Mouse (Mus musculus): ENCODE measurements around the gene Eed.
"Not testable (repeated sequence)": the region's sequence is repeated elsewhere in the genome, so short reads cannot be mapped to it uniquely, and the experiment has no call there.

The Eed gene

GRCm38 (mm10) chr7:89980485-89981422 is at the start of gene Eed:
TSS of gene Eed (minus strand) at chr7:89980983.
- DNase-seq, result peak; percentile 98 to 99

- DNase-seq, result peak; percentile 67 to 68
Observed at GRCm38 (mm10) chr7:90029548-90030485, 49.0 kb upstream of the Eed start.

GRCm38 (mm10) chr7:90028888-90029547 is 48.2 kb upstream of the Eed start:
- peak; percentile 97 for DNase-seq

GRCm38 (mm10) chr7:90024975-90025374 is 44.2 kb upstream of the Eed start:
- DNase-seq, result no peak

- DNase-seq, result no peak
Observed at GRCm38 (mm10) chr7:90022974-90023707, 42.4 kb upstream of the Eed start.

- no peak for DNase-seq
Observed at GRCm38 (mm10) chr7:90020331-90020730, 39.5 kb upstream of the Eed start.

GRCm38 (mm10) chr7:90019570-90019969 is 38.8 kb upstream of the Eed start:
- no peak for DNase-seq

- peak in 1 of 2 experiments; percentile 19 for DNase-seq
Observed at GRCm38 (mm10) chr7:90016930-90017588, 36.3 kb upstream of the Eed start.

GRCm38 (mm10) chr7:90016459-90016858 is 35.7 kb upstream of the Eed start:
- peak; percentile 26 to 30 for DNase-seq

GRCm38 (mm10) chr7:90006667-90007653 is 26.2 kb upstream of the Eed start:
- no peak for DNase-seq

- no peak for DNase-seq
Observed at GRCm38 (mm10) chr7:90004781-90005180, 24.0 kb upstream of the Eed start.

GRCm38 (mm10) chr7:90002375-90002774 is 21.6 kb upstream of the Eed start:
- no peak for DNase-seq

GRCm38 (mm10) chr7:89999491-89999890 is 18.7 kb upstream of the Eed start:
- DNase-seq, result no peak

- peak; percentile 22 to 46 for DNase-seq
Observed at GRCm38 (mm10) chr7:89998624-89999006, 17.8 kb upstream of the Eed start.

- peak; percentile 75 to 81 for DNase-seq
Observed at GRCm38 (mm10) chr7:89998006-89998623, 17.3 kb upstream of the Eed start.

- not testable (repeated sequence) for DNase-seq
Observed at GRCm38 (mm10) chr7:89997526-89997925, 16.7 kb upstream of the Eed start.

GRCm38 (mm10) chr7:89993091-89993490 is 12.3 kb upstream of the Eed start:
- DNase-seq, result no peak

- no peak for DNase-seq
Observed at GRCm38 (mm10) chr7:89984421-89984820, 3.6 kb upstream of the Eed start.

GRCm38 (mm10) chr7:89983441-89983840 is 2.7 kb upstream of the Eed start:
- DNase-seq, result peak; percentile 29 to 38

GRCm38 (mm10) chr7:89981557-89981956 is 774 bp upstream of the Eed start:
- peak; percentile 7 to 27 for DNase-seq

Data from cerebellum, postnatal 10 days (tissue).